Mouse (Mus musculus): ENCODE measurements at regions not wholly inside any gene's neighbourhood (a gene's known extent, or its start where the extent isn't known, plus 50 kb on each side); places are given as distances from the start of the nearest gene placed in this dataset.

GRCm38 (mm10) chr10:66834974-66835373 lies 261.0 kb upstream of the Jmjd1c start:
- H3K27me3 ChIP-seq (ENCODE audit: control insufficient read depth, insufficient read depth, low read depth, low read length), result no peaks in the 10 kb centered on the region
- ATAC-seq (ENCODE audit: low read depth), result no peak
- WGBS, result 65% methylated on average over 4 of the region's 4 CpGs

GRCm38 (mm10) chr10:66839058-66839457 lies 256.9 kb upstream of the Jmjd1c start:
- no peak for ATAC-seq (ENCODE audit: low read depth)
- no peak overlapping the region for H3K27ac ChIP-seq (ENCODE audit: low read length)
- H3K36me3 ChIP-seq (ENCODE audit: control insufficient read depth, insufficient read depth, low read length), result no peaks in the 10 kb centered on the region
- H3K9me3 ChIP-seq (ENCODE audit: control insufficient read depth, low read length), result no peaks in the 10 kb centered on the region
- H3K4me2 ChIP-seq (ENCODE audit: low read depth, low read length), result no peak overlapping the region
- H3K4me1 ChIP-seq (replicated peaks; ENCODE audit: control insufficient read depth, insufficient read depth, low read length), result no peaks in the 10 kb centered on the region
- no peak overlapping the region for H3K9ac ChIP-seq (ENCODE audit: low read length)
- 37% methylated on average over 9 of the region's 9 CpGs for WGBS
- no peak overlapping the region for H3K4me3 ChIP-seq (ENCODE audit: low read length)
- no peaks in the 10 kb centered on the region for H3K27me3 ChIP-seq (ENCODE audit: control insufficient read depth, insufficient read depth, low read depth, low read length)

More at GRCm38 (mm10) chr10:66834974-66835373, 261.0 kb upstream of the Jmjd1c start:
- Histone ChIP-seq H3K9ac (ENCODE audit: low read length) (no peak overlapping the region), H3K9me3 (ENCODE audit: control insufficient read depth, low read length) (no peaks in the 10 kb centered on the region), H3K4me2 (ENCODE audit: low read depth, low read length) (no peak overlapping the region), H3K36me3 (ENCODE audit: control insufficient read depth, insufficient read depth, low read length) (no peaks in the 10 kb centered on the region), H3K27ac (ENCODE audit: low read length) (no peak overlapping the region), H3K4me3 (ENCODE audit: low read length) (no peak overlapping the region), H3K4me1 (replicated peaks; ENCODE audit: control insufficient read depth, insufficient read depth, low read length) (no peaks in the 10 kb centered on the region)

GRCm38 (mm10) chr10:66843258-66843657 lies 252.7 kb upstream of the Jmjd1c start:
- no peak for ATAC-seq (ENCODE audit: low read depth)
- Histone ChIP-seq H3K9me3 (ENCODE audit: control insufficient read depth, low read length) (no peaks in the 10 kb centered on the region), H3K27me3 (ENCODE audit: control insufficient read depth, insufficient read depth, low read depth, low read length) (no peaks in the 10 kb centered on the region), H3K4me1 (replicated peaks; ENCODE audit: control insufficient read depth, insufficient read depth, low read length) (no peaks in the 10 kb centered on the region), H3K27ac (ENCODE audit: low read length) (no peak overlapping the region), H3K36me3 (ENCODE audit: control insufficient read depth, insufficient read depth, low read length) (no peaks in the 10 kb centered on the region), H3K4me3 (ENCODE audit: low read length) (no peak overlapping the region), H3K9ac (ENCODE audit: low read length) (no peak overlapping the region), H3K4me2 (ENCODE audit: low read depth, low read length) (no peak overlapping the region)
- WGBS, result 67% methylated on average over 2 of the region's 2 CpGs

GRCm38 (mm10) chr10:66848778-66849177 lies 247.1 kb upstream of the Jmjd1c start:
- no peaks in the 10 kb centered on the region for H3K27me3 ChIP-seq (ENCODE audit: control insufficient read depth, insufficient read depth, low read depth, low read length)
- ATAC-seq (ENCODE audit: low read depth), result no peak
- H3K27ac ChIP-seq (ENCODE audit: low read length), result no peak overlapping the region
- 69% methylated on average over 5 of the region's 5 CpGs for WGBS
- H3K4me3 ChIP-seq (ENCODE audit: low read length), result no peak overlapping the region
- no peaks in the 10 kb centered on the region for H3K36me3 ChIP-seq (ENCODE audit: control insufficient read depth, insufficient read depth, low read length)
- no peak overlapping the region for H3K9ac ChIP-seq (ENCODE audit: low read length)
- no peaks in the 10 kb centered on the region for H3K9me3 ChIP-seq (ENCODE audit: control insufficient read depth, low read length)
- H3K4me2 ChIP-seq (ENCODE audit: low read depth, low read length), result no peak overlapping the region
- H3K4me1 ChIP-seq (replicated peaks; ENCODE audit: control insufficient read depth, insufficient read depth, low read length), result peaks cover 2% of the 10 kb centered on the region; the same call in 1 of the 2 replicates

GRCm38 (mm10) chr10:66849681-66850080 lies 246.2 kb upstream of the Jmjd1c start:
- H3K27ac ChIP-seq (ENCODE audit: low read length), result no peak overlapping the region

GRCm38 (mm10) chr10:66850972-66851478 lies 244.9 kb upstream of the Jmjd1c start:
- no peak for ATAC-seq (ENCODE audit: low read depth)
- Histone ChIP-seq H3K9ac (ENCODE audit: low read length) (no peak overlapping the region), H3K9me3 (ENCODE audit: control insufficient read depth, low read length) (no peaks in the 10 kb centered on the region), H3K27ac (ENCODE audit: low read length) (no peak overlapping the region), H3K4me3 (ENCODE audit: low read length) (no peak overlapping the region), H3K27me3 (ENCODE audit: control insufficient read depth, insufficient read depth, low read depth, low read length) (no peaks in the 10 kb centered on the region), H3K36me3 (ENCODE audit: control insufficient read depth, insufficient read depth, low read length) (no peaks in the 10 kb centered on the region), H3K4me1 (replicated peaks; ENCODE audit: control insufficient read depth, insufficient read depth, low read length) (peaks cover 2% of the 10 kb centered on the region; the same call in 1 of the 2 replicates), H3K4me2 (ENCODE audit: low read depth, low read length) (no peak overlapping the region)
- WGBS, result 56% methylated on average over 4 of the region's 4 CpGs

More at GRCm38 (mm10) chr10:66849681-66850080, 246.2 kb upstream of the Jmjd1c start:
- H3K4me1 ChIP-seq (replicated peaks; ENCODE audit: control insufficient read depth, insufficient read depth, low read length), result peaks cover 2% of the 10 kb centered on the region; the same call in 1 of the 2 replicates
- WGBS, result 55% methylated on average over 6 of the region's 6 CpGs
- no peak overlapping the region for H3K4me3 ChIP-seq (ENCODE audit: low read length)
- H3K27me3 ChIP-seq (ENCODE audit: control insufficient read depth, insufficient read depth, low read depth, low read length), result no peaks in the 10 kb centered on the region
- no peak overlapping the region for H3K4me2 ChIP-seq (ENCODE audit: low read depth, low read length)
- no peak for ATAC-seq (ENCODE audit: low read depth)
- H3K9ac ChIP-seq (ENCODE audit: low read length), result no peak overlapping the region
- H3K36me3 ChIP-seq (ENCODE audit: control insufficient read depth, insufficient read depth, low read length), result no peaks in the 10 kb centered on the region
- no peaks in the 10 kb centered on the region for H3K9me3 ChIP-seq (ENCODE audit: control insufficient read depth, low read length)

GRCm38 (mm10) chr10:66851841-66852240 lies 244.1 kb upstream of the Jmjd1c start:
- H3K9ac ChIP-seq (ENCODE audit: low read length), result no peak overlapping the region
- H3K9me3 ChIP-seq (ENCODE audit: control insufficient read depth, low read length), result no peaks in the 10 kb centered on the region

GRCm38 (mm10) chr10:66852708-66853107 lies 243.2 kb upstream of the Jmjd1c start:
- Histone ChIP-seq H3K4me3 (ENCODE audit: low read length) (no peak overlapping the region), H3K36me3 (ENCODE audit: control insufficient read depth, insufficient read depth, low read length) (no peaks in the 10 kb centered on the region), H3K4me2 (ENCODE audit: low read depth, low read length) (peak overlapping the region; percentile 48), H3K27me3 (ENCODE audit: control insufficient read depth, insufficient read depth, low read depth, low read length) (no peaks in the 10 kb centered on the region), H3K9ac (ENCODE audit: low read length) (no peak overlapping the region), H3K27ac (ENCODE audit: low read length) (no peak overlapping the region), H3K4me1 (replicated peaks; ENCODE audit: control insufficient read depth, insufficient read depth, low read length) (peaks cover 2% of the 10 kb centered on the region; the same call in 1 of the 2 replicates), H3K9me3 (ENCODE audit: control insufficient read depth, low read length) (no peaks in the 10 kb centered on the region)
- peak; percentile 43; the same call in 1 of the 2 replicates for ATAC-seq (ENCODE audit: low read depth)
- 33% methylated on average over 5 of the region's 5 CpGs for WGBS

More at GRCm38 (mm10) chr10:66851841-66852240, 244.1 kb upstream of the Jmjd1c start:
- Histone ChIP-seq H3K27me3 (ENCODE audit: control insufficient read depth, insufficient read depth, low read depth, low read length) (no peaks in the 10 kb centered on the region), H3K4me3 (ENCODE audit: low read length) (no peak overlapping the region), H3K4me1 (replicated peaks; ENCODE audit: control insufficient read depth, insufficient read depth, low read length) (peaks cover 2% of the 10 kb centered on the region; the same call in 1 of the 2 replicates), H3K36me3 (ENCODE audit: control insufficient read depth, insufficient read depth, low read length) (no peaks in the 10 kb centered on the region), H3K27ac (ENCODE audit: low read length) (no peak overlapping the region), H3K4me2 (ENCODE audit: low read depth, low read length) (no peak overlapping the region)
- 38% methylated on average over 5 of the region's 5 CpGs for WGBS
- ATAC-seq (ENCODE audit: low read depth), result no peak

- Histone ChIP-seq H3K9ac (ENCODE audit: low read length) (peak overlapping the region; percentile 54), H3K27ac (ENCODE audit: low read length) (no peak overlapping the region), H3K4me3 (ENCODE audit: low read length) (no peak overlapping the region), H3K9me3 (ENCODE audit: control insufficient read depth, low read length) (no peaks in the 10 kb centered on the region), H3K4me1 (replicated peaks; ENCODE audit: control insufficient read depth, insufficient read depth, low read length) (peaks cover 2% of the 10 kb centered on the region; the same call in 1 of the 2 replicates), H3K27me3 (ENCODE audit: control insufficient read depth, insufficient read depth, low read depth, low read length) (no peaks in the 10 kb centered on the region), H3K36me3 (ENCODE audit: control insufficient read depth, insufficient read depth, low read length) (no peaks in the 10 kb centered on the region), H3K4me2 (ENCODE audit: low read depth, low read length) (peak overlapping the region; percentile 48)
- 8% methylated on average over 13 of the region's 13 CpGs for WGBS
- peak; percentile 59; the same call in 1 of the 2 replicates for ATAC-seq (ENCODE audit: low read depth)
Measured at GRCm38 (mm10) chr10:66853258-66853657, 242.7 kb upstream of the Jmjd1c start.
